Mouse (Mus musculus): Measurements from ENCODE around the gene Lingo3. TPM values are rescaled to one million over a fixed set of nuclear protein-coding genes. Genes with fewer than 3 reads are reported as not detected.

Lingo3 gene
- polyA plus RNA-seq, 1 experiment: not detected

- TF ChIP-seq CTCF (IDR thresholded peaks at IDR 0.05; ENCODE audit: low read depth, low read length): no peak
- TF ChIP-seq POLR2A (IDR thresholded peaks at IDR 0.05; ENCODE audit: borderline replicate concordance, low read depth, low read length): no peak
- no peak overlapping the region for H3K4me3 ChIP-seq (ENCODE audit: insufficient read depth, low read length)
- peaks cover 4% of the 10 kb centered on the region; the same call in 1 of the 2 replicates for H3K4me1 ChIP-seq (ENCODE audit: control insufficient read depth, insufficient read depth, low read length)
- no peak overlapping the region for H3K27ac ChIP-seq (ENCODE audit: insufficient read depth, low read depth, low read length)
Measured at GRCm38 (mm10) chr10:80793803-80794202, 50.0 kb downstream of the Lingo3 start.

GRCm38 (mm10) chr10:80793033-80793784, 50.6 kb downstream of the Lingo3 start:
- Histone ChIP-seq H3K27ac (ENCODE audit: insufficient read depth, low read depth, low read length) (no peak overlapping the region), H3K4me1 (ENCODE audit: control insufficient read depth, insufficient read depth, low read length) (peaks cover 4% of the 10 kb centered on the region; the same call in 1 of the 2 replicates), H3K4me3 (ENCODE audit: insufficient read depth, low read length) (no peak overlapping the region)
- TF ChIP-seq POLR2A (IDR thresholded peaks at IDR 0.05; ENCODE audit: borderline replicate concordance, low read depth, low read length) (no peak), CTCF (IDR thresholded peaks at IDR 0.05; ENCODE audit: low read depth, low read length) (no peak)

DNA sequence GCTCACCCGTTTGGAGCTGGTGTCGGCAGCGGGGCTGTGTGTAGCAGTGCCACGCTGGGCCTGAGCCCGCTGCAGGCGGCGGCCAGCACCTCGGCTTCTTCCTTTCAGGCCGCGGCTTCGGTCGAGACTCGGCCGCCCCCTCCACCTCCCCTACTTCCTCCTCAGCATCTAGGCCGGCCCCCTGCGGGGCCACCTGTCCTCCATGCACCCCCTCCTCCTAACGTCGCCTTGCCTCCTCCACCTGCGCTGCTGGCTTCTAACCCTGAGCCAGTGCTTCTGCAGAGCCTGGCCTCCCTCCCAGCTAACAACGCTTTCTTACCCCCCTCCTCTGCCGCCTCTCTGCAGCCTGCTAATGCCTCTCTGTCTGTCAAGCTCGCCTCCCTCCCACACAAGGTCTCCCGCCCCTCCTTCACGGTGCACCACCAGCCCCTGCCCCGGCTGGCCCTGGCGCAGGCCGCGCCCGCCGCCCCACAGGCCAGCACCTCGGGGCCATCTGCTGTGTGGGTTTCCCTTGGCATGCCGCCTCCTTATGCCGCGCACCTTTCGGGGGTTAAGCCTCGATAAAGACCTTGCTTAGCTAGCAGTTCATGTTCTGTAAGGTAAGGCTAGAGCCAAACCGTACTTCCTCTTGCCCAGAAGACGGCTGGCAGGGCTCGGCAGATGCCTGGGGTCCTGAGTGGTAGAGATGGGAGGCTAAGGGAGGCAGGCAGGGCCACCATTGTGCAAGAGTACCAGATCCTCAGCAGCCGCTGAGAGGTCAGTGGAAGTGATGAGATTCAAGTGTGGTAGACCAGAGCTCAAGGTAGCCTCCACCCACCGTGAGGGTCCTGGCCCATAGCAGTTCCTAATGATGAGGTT, 51.4 kb downstream of the Lingo3 start:
- Histone ChIP-seq H3K4me3 (ENCODE audit: insufficient read depth, low read length) (no peak overlapping the region), H3K27ac (ENCODE audit: insufficient read depth, low read depth, low read length) (no peak overlapping the region), H3K4me1 (ENCODE audit: control insufficient read depth, insufficient read depth, low read length) (peaks cover 4% of the 10 kb centered on the region; the same call in 1 of the 2 replicates)
- TF ChIP-seq POLR2A (IDR thresholded peaks at IDR 0.05; ENCODE audit: borderline replicate concordance, low read depth, low read length) (no peak), CTCF (IDR thresholded peaks at IDR 0.05; ENCODE audit: low read depth, low read length) (no peak)

DNA sequence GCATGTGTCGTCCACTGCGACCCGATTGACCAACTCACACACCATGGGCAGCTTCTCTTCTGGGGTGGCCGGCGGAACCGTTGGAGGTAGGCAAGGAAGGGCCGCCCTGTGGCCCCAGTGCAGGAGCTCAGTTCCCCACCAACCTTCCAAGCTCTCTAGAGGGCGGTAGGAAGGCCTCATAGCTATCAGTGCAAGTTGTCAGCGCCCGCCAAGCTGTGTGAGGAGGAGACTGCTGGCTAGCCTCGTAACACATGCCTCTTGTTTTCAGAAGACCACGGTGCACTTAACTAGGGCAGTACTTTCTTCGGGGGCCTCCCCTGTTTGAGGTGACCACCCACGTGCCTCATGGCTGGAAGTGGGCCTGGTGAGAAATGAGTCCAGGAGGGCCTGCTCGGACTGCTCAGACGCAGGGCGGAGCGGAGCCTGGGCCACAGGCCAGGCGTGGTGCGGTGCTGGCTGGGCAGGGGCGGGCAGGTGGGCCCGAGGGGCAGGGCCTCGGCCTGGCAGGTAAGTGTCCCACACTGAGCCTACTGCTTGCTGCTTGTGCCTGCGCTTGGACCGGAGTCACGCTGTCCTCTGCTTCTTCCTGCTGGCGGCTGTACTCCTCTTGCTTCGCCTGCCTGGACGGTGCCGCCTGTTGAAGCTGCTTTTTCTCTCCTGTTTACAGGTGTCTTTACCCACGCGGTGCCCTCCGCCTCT, 52.2 kb downstream of the Lingo3 start:
- Histone ChIP-seq H3K4me1 (ENCODE audit: control insufficient read depth, insufficient read depth, low read length) (peaks cover 2% of the 10 kb centered on the region; the same call in 1 of the 2 replicates), H3K27ac (ENCODE audit: insufficient read depth, low read depth, low read length) (no peak overlapping the region), H3K4me3 (ENCODE audit: insufficient read depth, low read length) (no peak overlapping the region)
- TF ChIP-seq CTCF (IDR thresholded peaks at IDR 0.05; ENCODE audit: low read depth, low read length) (no peak), POLR2A (IDR thresholded peaks at IDR 0.05; ENCODE audit: borderline replicate concordance, low read depth, low read length) (no peak)

DNA sequence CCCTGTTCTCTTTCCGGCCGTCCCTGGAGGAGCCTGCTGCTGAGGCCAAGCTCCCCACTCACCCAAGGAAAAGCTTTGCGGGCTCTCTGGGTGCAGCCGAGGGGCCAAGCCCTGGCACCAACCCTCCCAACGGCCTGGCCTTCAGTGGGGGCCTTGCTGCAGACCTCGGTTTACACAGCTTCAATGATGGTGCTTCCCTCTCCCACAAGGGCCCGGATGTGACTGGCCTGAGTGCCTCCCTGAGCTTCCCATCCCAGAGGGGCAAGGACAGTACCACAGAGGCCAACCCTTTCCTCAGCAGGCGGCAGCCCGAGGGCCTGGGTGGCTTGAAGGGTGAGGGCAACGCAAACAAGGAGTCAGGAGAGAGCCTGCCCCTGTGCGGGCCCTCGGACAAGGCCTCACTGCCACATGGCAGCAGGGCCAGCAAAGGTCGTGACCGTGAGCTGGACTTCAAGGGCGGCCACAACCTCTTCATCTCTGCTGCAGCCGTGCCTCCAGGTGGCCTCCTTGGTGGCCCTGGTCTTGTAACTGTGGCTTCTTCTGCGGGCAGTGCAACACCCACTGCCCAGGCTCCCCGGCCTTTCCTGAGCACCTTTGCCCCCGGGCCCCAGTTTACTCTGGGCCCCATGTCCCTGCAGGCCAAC, 53.0 kb downstream of the Lingo3 start:
- TF ChIP-seq CTCF (IDR thresholded peaks at IDR 0.05; ENCODE audit: low read depth, low read length): no peak
- TF ChIP-seq POLR2A (IDR thresholded peaks at IDR 0.05; ENCODE audit: borderline replicate concordance, low read depth, low read length): no peak
- Histone ChIP-seq H3K4me3 (ENCODE audit: insufficient read depth, low read length) (no peak overlapping the region), H3K4me1 (ENCODE audit: control insufficient read depth, insufficient read depth, low read length) (no peaks in the 10 kb centered on the region), H3K27ac (ENCODE audit: insufficient read depth, low read depth, low read length) (no peak overlapping the region)

DNA sequence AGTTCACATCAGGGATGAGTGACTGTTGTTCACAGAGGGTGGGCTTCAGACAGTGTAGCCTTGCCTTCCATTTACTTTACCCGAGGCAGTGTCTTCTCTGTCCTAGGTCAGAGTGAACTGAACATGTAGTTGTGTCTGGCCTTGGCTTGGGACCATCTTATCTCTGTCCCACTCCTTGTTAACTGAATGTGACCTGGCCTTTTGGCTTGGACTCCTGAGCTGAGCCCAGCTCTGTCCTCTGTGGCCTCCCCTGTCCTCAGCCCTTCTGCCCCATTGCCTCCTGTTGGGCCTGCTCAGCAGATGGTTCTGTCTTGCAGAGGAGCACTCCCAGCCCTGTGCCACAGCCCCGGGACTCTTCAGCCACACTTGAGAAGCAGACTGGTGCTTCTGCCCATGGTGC, 56.3 kb downstream of the Lingo3 start:
- Histone ChIP-seq H3K4me3 (ENCODE audit: insufficient read depth, low read length) (no peak overlapping the region), H3K4me1 (ENCODE audit: control insufficient read depth, insufficient read depth, low read length) (no peaks in the 10 kb centered on the region), H3K27ac (ENCODE audit: insufficient read depth, low read depth, low read length) (no peak overlapping the region)
- TF ChIP-seq POLR2A (IDR thresholded peaks at IDR 0.05; ENCODE audit: borderline replicate concordance, low read depth, low read length): no peak
- no peak for TF ChIP-seq CTCF (IDR thresholded peaks at IDR 0.05; ENCODE audit: low read depth, low read length)

- no peak overlapping the region for H3K4me3 ChIP-seq (ENCODE audit: insufficient read depth, low read length)
- TF ChIP-seq POLR2A (IDR thresholded peaks at IDR 0.05; ENCODE audit: borderline replicate concordance, low read depth, low read length) (no peak), CTCF (IDR thresholded peaks at IDR 0.05; ENCODE audit: low read depth, low read length) (no peak)
Measured at GRCm38 (mm10) chr10:80785963-80786362, 57.9 kb downstream of the Lingo3 start.

GRCm38 (mm10) chr10:80784871-80785270, 59.0 kb downstream of the Lingo3 start:
- H3K4me1 ChIP-seq (ENCODE audit: control insufficient read depth, insufficient read depth, low read length): peaks cover under 1% of the 10 kb centered on the region; the same call in 1 of the 2 replicates
- no peak overlapping the region for H3K27ac ChIP-seq (ENCODE audit: insufficient read depth, low read depth, low read length)
- no peak for TF ChIP-seq CTCF (IDR thresholded peaks at IDR 0.05; ENCODE audit: low read depth, low read length)
- no peak for TF ChIP-seq POLR2A (IDR thresholded peaks at IDR 0.05; ENCODE audit: borderline replicate concordance, low read depth, low read length)
- no peak overlapping the region for H3K4me3 ChIP-seq (ENCODE audit: insufficient read depth, low read length)

More at GRCm38 (mm10) chr10:80785963-80786362, 57.9 kb downstream of the Lingo3 start:
- Histone ChIP-seq H3K27ac (ENCODE audit: insufficient read depth, low read depth, low read length) (no peak overlapping the region), H3K4me1 (ENCODE audit: control insufficient read depth, insufficient read depth, low read length) (no peaks in the 10 kb centered on the region)

DNA sequence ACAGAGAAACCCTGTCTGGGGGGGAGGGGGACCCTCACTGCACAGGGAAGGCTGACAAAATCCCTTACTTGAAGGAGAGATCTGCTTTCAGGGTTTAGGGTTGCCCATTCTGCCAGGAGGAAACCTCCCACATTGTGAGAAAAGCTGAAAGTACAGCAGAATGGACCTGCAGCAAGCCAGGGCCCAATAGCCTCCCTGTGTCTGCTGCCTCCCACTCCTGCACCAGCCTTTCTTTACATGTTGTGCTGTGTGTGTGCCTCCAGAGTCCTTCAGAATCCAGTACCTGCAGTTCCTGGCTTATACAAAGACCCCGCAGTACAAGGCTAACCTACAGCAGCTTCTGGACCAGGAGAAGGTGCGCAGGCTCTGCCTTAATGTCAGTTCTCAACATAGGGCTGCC, 59.5 kb downstream of the Lingo3 start:
- Histone ChIP-seq H3K27ac (ENCODE audit: insufficient read depth, low read depth, low read length) (no peak overlapping the region), H3K4me3 (ENCODE audit: insufficient read depth, low read length) (no peak overlapping the region), H3K4me1 (ENCODE audit: control insufficient read depth, insufficient read depth, low read length) (peaks cover 6% of the 10 kb centered on the region)
- TF ChIP-seq POLR2A (IDR thresholded peaks at IDR 0.05; ENCODE audit: borderline replicate concordance, low read depth, low read length) (no peak), CTCF (IDR thresholded peaks at IDR 0.05; ENCODE audit: low read depth, low read length) (no peak)

Other genes with a start within 250 kb of the Lingo3 start
- 29.3 and 35.4 TPM in 2 replicates for gene Scamp4, start 241.2 kb downstream of the Lingo3 start, polyA plus RNA-seq (2012; ENCODE audit: insufficient read depth, insufficient read length, missing spikeins)
- gene Adat3, start 241.2 kb downstream of the Lingo3 start, polyA plus RNA-seq (2012; ENCODE audit: insufficient read depth, insufficient read length, missing spikeins): 2.2 and 3.2 TPM in 2 replicates
- 1.1 and 2.1 TPM in 2 replicates for gene Gm49322, start 238.0 kb downstream of the Lingo3 start, polyA plus RNA-seq (2012; ENCODE audit: insufficient read depth, insufficient read length, missing spikeins)
- 87.3 and 98.4 TPM in 2 replicates for gene Csnk1g2, start 221.2 kb downstream of the Lingo3 start, polyA plus RNA-seq (2012; ENCODE audit: insufficient read depth, insufficient read length, missing spikeins)
- 20.9 and 22.7 TPM in 2 replicates for gene Btbd2, start 187.0 kb downstream of the Lingo3 start, polyA plus RNA-seq (2012; ENCODE audit: insufficient read depth, insufficient read length, missing spikeins)
- 107 and 117 TPM in 2 replicates for gene Mknk2, start 165.9 kb downstream of the Lingo3 start, polyA plus RNA-seq (2012; ENCODE audit: insufficient read depth, insufficient read length, missing spikeins)
- gene Mob3a, start 142.1 kb downstream of the Lingo3 start, polyA plus RNA-seq (2012; ENCODE audit: insufficient read depth, insufficient read length, missing spikeins): 53.3 and 53.8 TPM in 2 replicates
- gene Izumo4, start 141.9 kb downstream of the Lingo3 start, polyA plus RNA-seq (2012; ENCODE audit: insufficient read depth, insufficient read length, missing spikeins): 11.0 and 25.2 TPM in 2 replicates
- 121 and 129 TPM in 2 replicates for gene Ap3d1, start 101.8 kb downstream of the Lingo3 start, polyA plus RNA-seq (2012; ENCODE audit: insufficient read depth, insufficient read length, missing spikeins)
- 20.9 and 22.1 TPM in 2 replicates for gene Dot1l, start 88.8 kb downstream of the Lingo3 start, polyA plus RNA-seq (2012; ENCODE audit: insufficient read depth, insufficient read length, missing spikeins)
- 38.5 and 51.4 TPM in 2 replicates for gene Sf3a2, start 45.8 kb downstream of the Lingo3 start, polyA plus RNA-seq (2012; ENCODE audit: insufficient read depth, insufficient read length, missing spikeins)
- gene Plekhj1, start 45.4 kb downstream of the Lingo3 start, polyA plus RNA-seq (2012; ENCODE audit: insufficient read depth, insufficient read length, missing spikeins): 117 and 122 TPM in 2 replicates
- not detected in 2 replicates for gene Amh, start 38.8 kb downstream of the Lingo3 start, polyA plus RNA-seq (2012; ENCODE audit: insufficient read depth, insufficient read length, missing spikeins)
- not detected in 2 replicates for gene Jsrp1, start 30.5 kb downstream of the Lingo3 start, polyA plus RNA-seq (2012; ENCODE audit: insufficient read depth, insufficient read length, missing spikeins)
- 823 and 921 TPM in 2 replicates for gene Oaz1, start 17.4 kb downstream of the Lingo3 start, polyA plus RNA-seq (2012; ENCODE audit: insufficient read depth, insufficient read length, missing spikeins)
- gene Lsm7, start 11.2 kb upstream of the Lingo3 start, polyA plus RNA-seq (2012; ENCODE audit: insufficient read depth, insufficient read length, missing spikeins): 49.7 and 54.3 TPM in 2 replicates
- gene Sppl2b, start 11.2 kb upstream of the Lingo3 start, polyA plus RNA-seq (2012; ENCODE audit: insufficient read depth, insufficient read length, missing spikeins): 15.0 and 20.2 TPM in 2 replicates
- not detected in 2 replicates for gene Tmprss9, start 27.8 kb upstream of the Lingo3 start, polyA plus RNA-seq (2012; ENCODE audit: insufficient read depth, insufficient read length, missing spikeins)
- gene Timm13, start 56.9 kb upstream of the Lingo3 start, polyA plus RNA-seq (2012; ENCODE audit: insufficient read depth, insufficient read length, missing spikeins): 76.6 and 101 TPM in 2 replicates
- 18.9 and 19.5 TPM in 2 replicates for gene Lmnb2, start 74.2 kb upstream of the Lingo3 start, polyA plus RNA-seq (2012; ENCODE audit: insufficient read depth, insufficient read length, missing spikeins)
- 15.8 and 20.9 TPM in 2 replicates for gene Gadd45b, start 86.0 kb upstream of the Lingo3 start, polyA plus RNA-seq (2012; ENCODE audit: insufficient read depth, insufficient read length, missing spikeins)
- 3.5 and 4.6 TPM in 2 replicates for gene Gng7, start 170.9 kb upstream of the Lingo3 start, polyA plus RNA-seq (2012; ENCODE audit: insufficient read depth, insufficient read length, missing spikeins)
- gene Diras1, start 181.6 kb upstream of the Lingo3 start, polyA plus RNA-seq (2012; ENCODE audit: insufficient read depth, insufficient read length, missing spikeins): not detected in 2 replicates
- gene Slc39a3, start 193.4 kb upstream of the Lingo3 start, polyA plus RNA-seq (2012; ENCODE audit: insufficient read depth, insufficient read length, missing spikeins): 14.0 and 14.5 TPM in 2 replicates
- 58.5 and 66.8 TPM in 2 replicates for gene Sgta, start 216.1 kb upstream of the Lingo3 start, polyA plus RNA-seq (2012; ENCODE audit: insufficient read depth, insufficient read length, missing spikeins)
- gene Thop1, start 226.0 kb upstream of the Lingo3 start, polyA plus RNA-seq (2012; ENCODE audit: insufficient read depth, insufficient read length, missing spikeins): 7.4 and 10.8 TPM in 2 replicates